In genomic region chr5:21700272-21700821, GRCm38 (mm10) we compare ENCODE assay signal across 8 mouse cellular contexts. TPM values are rescaled to one million over a fixed set of nuclear protein-coding genes. Genes with fewer than 3 reads are reported as not detected.
DNase-seq lines count a peak whose midpoint lies in the region; ATAC-seq lines count a peak whose summit lies in the region.

No protein-coding gene starts in this region.

- no peaks in the 10 kb centered on the region for H3K27me3 ChIP-seq in kidney, embryonic 15.5 days
- H3K27me3 ChIP-seq in hindbrain, embryonic 11.5 days (ENCODE audit: control insufficient read depth, insufficient read depth, low read length), result no peaks in the 10 kb centered on the region
- no peaks in the 10 kb centered on the region for H3K27me3 ChIP-seq in midbrain, embryonic 13.5 days

- peak overlapping the region; percentile 55 for H3K4me3 ChIP-seq in kidney, embryonic 15.5 days (replicated peaks)
- H3K4me3 ChIP-seq in brown adipose tissue, adult 24 weeks (ENCODE audit: insufficient read depth, low read depth, low read length), result peak overlapping the region; percentile 77
- peak overlapping the region; percentile 48 for H3K4me3 ChIP-seq in hindbrain, embryonic 11.5 days (ENCODE audit: low read depth, low read length)
- peak overlapping the region; percentile 67 for H3K4me3 ChIP-seq in midbrain, embryonic 13.5 days (replicated peaks)

- peak overlapping the region; percentile 77 for H3K4me2 ChIP-seq in kidney, embryonic 15.5 days
- H3K4me2 ChIP-seq in hindbrain, embryonic 11.5 days (replicated peaks; ENCODE audit: low read depth, low read length), result peak overlapping the region; percentile 40
- peak overlapping the region; percentile 61 for H3K4me2 ChIP-seq in midbrain, embryonic 13.5 days (replicated peaks)

- no peak for DNase-seq in kidney, postnatal 14 days
- peak; percentile 28 for DNase-seq in hindbrain, embryonic 11.5 days (ENCODE audit: low spot score)
- DNase-seq in adrenal gland, postnatal 36 days, result no peak
- DNase-seq in B cell, adult 2 months, result no peak

- no peaks in the 10 kb centered on the region for H3K9me3 ChIP-seq in kidney, embryonic 15.5 days (replicated peaks)
- no peaks in the 10 kb centered on the region for H3K9me3 ChIP-seq in hindbrain, embryonic 11.5 days (ENCODE audit: control insufficient read depth, low read length)
- H3K9me3 ChIP-seq in midbrain, embryonic 13.5 days, result no peaks in the 10 kb centered on the region

- no peaks in the 10 kb centered on the region for H3K36me3 ChIP-seq in kidney, embryonic 15.5 days
- no peaks in the 10 kb centered on the region for H3K36me3 ChIP-seq in hindbrain, embryonic 11.5 days (ENCODE audit: control insufficient read depth, insufficient read depth, low read length)
- no peaks in the 10 kb centered on the region for H3K36me3 ChIP-seq in midbrain, embryonic 13.5 days

- peak overlapping the region; percentile 82; the same call in 1 of the 2 replicates for H3K27ac ChIP-seq in kidney, embryonic 15.5 days
- no peak overlapping the region for H3K27ac ChIP-seq in brown adipose tissue, adult 24 weeks (replicated peaks; ENCODE audit: low read depth, low read length)
- H3K27ac ChIP-seq in hindbrain, embryonic 11.5 days (ENCODE audit: low read depth, low read length), result no peak overlapping the region
- H3K27ac ChIP-seq in midbrain, embryonic 13.5 days, result no peak overlapping the region

- H3K4me1 ChIP-seq in kidney, embryonic 15.5 days, result peaks cover 10% of the 10 kb centered on the region
- no peaks in the 10 kb centered on the region for H3K4me1 ChIP-seq in brown adipose tissue, adult 24 weeks (ENCODE audit: control insufficient read depth, insufficient read depth, insufficient read length, low read length)
- H3K4me1 ChIP-seq in hindbrain, embryonic 11.5 days (replicated peaks; ENCODE audit: control insufficient read depth, insufficient read depth, low read length), result no peaks in the 10 kb centered on the region
- H3K4me1 ChIP-seq in midbrain, embryonic 13.5 days (replicated peaks), result peaks cover 11% of the 10 kb centered on the region; the same call in 1 of the 2 replicates

- 14% methylated on average over 10 of the region's 10 CpGs for WGBS in kidney, embryonic 15.5 days
- WGBS in hindbrain, embryonic 11.5 days, result 17% methylated on average over 10 of the region's 10 CpGs
- WGBS in midbrain, embryonic 13.5 days, result 8% methylated on average over 10 of the region's 10 CpGs

- ATAC-seq in kidney, embryonic 15.5 days (replicated peaks; ENCODE audit: low FRiP score), result no peak
- ATAC-seq in hindbrain, embryonic 11.5 days (ENCODE audit: low FRiP score), result no peak
- no peak for ATAC-seq in midbrain, embryonic 13.5 days
- no peak for ATAC-seq in megakaryocyte-erythroid progenitor cell, adult 5-6 weeks (replicated peaks; ENCODE audit: low FRiP score, low TSS enrichment, poor library complexity, severe bottlenecking)

- peak overlapping the region; percentile 48 for H3K9ac ChIP-seq in kidney, embryonic 15.5 days
- H3K9ac ChIP-seq in hindbrain, embryonic 11.5 days (ENCODE audit: low read depth, low read length), result peak overlapping the region; percentile 21; the same call in 1 of the 2 replicates
- peak overlapping the region; percentile 83 for H3K9ac ChIP-seq in midbrain, embryonic 13.5 days (replicated peaks)

RNA-seq across cellular contexts. Expression of gene Napepld, which starts 0.8 kb away (rescaled TPM):
- polyA plus RNA-seq in kidney, embryonic 15.5 days (2015; fragmentation: Nextera tagmentation; extraction: Ambion mirVana), result 6.0 and 7.6 TPM in 2 replicates
- polyA plus RNA-seq in brown adipose tissue, adult 24 weeks (2012; ENCODE audit: insufficient read depth, insufficient read length, missing spikeins), result 9.0 and 12.9 TPM in 2 replicates
- 7.0 and 7.8 TPM in 2 replicates for polyA plus RNA-seq in hindbrain, embryonic 11.5 days (2014; fragmentation: Nextera tagmentation; extraction: Ambion mirVana)
- polyA plus RNA-seq in midbrain, embryonic 13.5 days (2015; fragmentation: Nextera tagmentation; extraction: Ambion mirVana), result 4.7 and 5.4 TPM in 2 replicates
- 2.3 and 3.7 TPM in 2 replicates for total RNA-seq in megakaryocyte-erythroid progenitor cell, adult 5-6 weeks (2014; fragmentation: Nextera tagmentation)
- total RNA-seq in megakaryocyte-erythroid progenitor cell, adult 5-6 weeks (2017), result 1.4 and 3.0 TPM in 2 replicates
- 10 to 100 TPM; 26.4 to 48.6 TPM for total RNA-seq in adrenal gland, postnatal 36 days (2021)

RNA-seq across cellular contexts. Expression of gene Pmpcb, which starts 36.6 kb away (rescaled TPM):
- 90.5 and 97.7 TPM in 2 replicates for polyA plus RNA-seq in kidney, embryonic 15.5 days (2015; fragmentation: Nextera tagmentation; extraction: Ambion mirVana)
- polyA plus RNA-seq in brown adipose tissue, adult 24 weeks (2012; ENCODE audit: insufficient read depth, insufficient read length, missing spikeins), result 426 and 475 TPM in 2 replicates
- polyA plus RNA-seq in hindbrain, embryonic 11.5 days (2014; fragmentation: Nextera tagmentation; extraction: Ambion mirVana), result 101 and 111 TPM in 2 replicates
- 91.4 and 94.5 TPM in 2 replicates for polyA plus RNA-seq in midbrain, embryonic 13.5 days (2015; fragmentation: Nextera tagmentation; extraction: Ambion mirVana)
- total RNA-seq in megakaryocyte-erythroid progenitor cell, adult 5-6 weeks (2014; fragmentation: Nextera tagmentation), result 106 and 173 TPM in 2 replicates
- 115 and 144 TPM in 2 replicates for total RNA-seq in megakaryocyte-erythroid progenitor cell, adult 5-6 weeks (2017)
- 100 to 1,000 TPM; 256 to 300 TPM for total RNA-seq in adrenal gland, postnatal 36 days (2021)

RNA-seq across cellular contexts. Expression of gene Armc10, which starts 54.7 kb away (rescaled TPM):
- 50.8 and 52.5 TPM in 2 replicates for polyA plus RNA-seq in kidney, embryonic 15.5 days (2015; fragmentation: Nextera tagmentation; extraction: Ambion mirVana)
- 7.4 and 11.3 TPM in 2 replicates for polyA plus RNA-seq in brown adipose tissue, adult 24 weeks (2012; ENCODE audit: insufficient read depth, insufficient read length, missing spikeins)
- polyA plus RNA-seq in hindbrain, embryonic 11.5 days (2014; fragmentation: Nextera tagmentation; extraction: Ambion mirVana), result 88.4 and 93.0 TPM in 2 replicates
- 80.8 and 82.1 TPM in 2 replicates for polyA plus RNA-seq in midbrain, embryonic 13.5 days (2015; fragmentation: Nextera tagmentation; extraction: Ambion mirVana)
- 22.5 and 43.9 TPM in 2 replicates for total RNA-seq in megakaryocyte-erythroid progenitor cell, adult 5-6 weeks (2014; fragmentation: Nextera tagmentation)
- total RNA-seq in megakaryocyte-erythroid progenitor cell, adult 5-6 weeks (2017), result 49.9 and 69.3 TPM in 2 replicates
- 10 to 100 TPM; 11.4 to 28.0 TPM for total RNA-seq in adrenal gland, postnatal 36 days (2021)

RNA-seq across cellular contexts. Expression of gene Fbxl13, which starts 54.9 kb away (rescaled TPM):
- 0.22 and 0.42 TPM in 2 replicates for polyA plus RNA-seq in kidney, embryonic 15.5 days (2015; fragmentation: Nextera tagmentation; extraction: Ambion mirVana)
- polyA plus RNA-seq in brown adipose tissue, adult 24 weeks (2012; ENCODE audit: insufficient read depth, insufficient read length, missing spikeins), result not detected in 2 replicates
- 0.25 and 0.32 TPM in 2 replicates for polyA plus RNA-seq in hindbrain, embryonic 11.5 days (2014; fragmentation: Nextera tagmentation; extraction: Ambion mirVana)
- 0.30 and 0.50 TPM in 2 replicates for polyA plus RNA-seq in midbrain, embryonic 13.5 days (2015; fragmentation: Nextera tagmentation; extraction: Ambion mirVana)
- total RNA-seq in megakaryocyte-erythroid progenitor cell, adult 5-6 weeks (2014; fragmentation: Nextera tagmentation), result 1.8 and 7.1 TPM in 2 replicates
- 2.3 and 3.3 TPM in 2 replicates for total RNA-seq in megakaryocyte-erythroid progenitor cell, adult 5-6 weeks (2017)
- total RNA-seq in adrenal gland, postnatal 36 days (2021), result not detected

Comparison
In these comparisons a context has a peak if more than half of its experiments do, and no peak if none do; other contexts are left out.
1. H3K9ac ChIP-seq: peak in every context shown above with its lines; median percentile 83 in midbrain, embryonic 13.5 days; 48 in kidney, embryonic 15.5 days; 21 in hindbrain, embryonic 11.5 days.